Mouse (Mus musculus): ENCODE measurements at regions not wholly inside any gene's neighbourhood (a gene's known extent, or its start where the extent isn't known, plus 50 kb on each side); places are given as distances from the start of the nearest gene placed in this dataset.

DNA sequence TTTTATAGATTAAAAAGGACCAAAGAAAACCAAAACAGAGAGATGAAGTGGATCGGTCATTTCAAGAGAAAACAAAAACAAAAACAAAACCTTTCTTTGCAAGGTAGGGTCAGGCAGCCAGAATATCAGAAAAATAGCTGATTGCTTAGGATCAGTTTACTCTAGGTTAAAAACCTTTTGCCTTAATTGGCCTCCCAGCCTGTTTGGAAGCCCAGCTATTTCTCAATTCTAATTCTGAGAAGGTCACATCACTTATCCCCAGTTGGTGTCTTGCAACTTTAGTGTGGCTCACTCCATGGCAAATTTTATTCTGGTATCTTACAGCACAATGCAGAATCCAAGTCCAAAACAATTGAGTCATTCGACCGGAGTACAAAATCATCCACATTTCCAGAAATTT is 70.0 kb downstream of the 1190002N15Rik start:
- Histone ChIP-seq H3K4me2 (no peak overlapping the region), H3K9me3 (no peaks in the 10 kb centered on the region)

DNA sequence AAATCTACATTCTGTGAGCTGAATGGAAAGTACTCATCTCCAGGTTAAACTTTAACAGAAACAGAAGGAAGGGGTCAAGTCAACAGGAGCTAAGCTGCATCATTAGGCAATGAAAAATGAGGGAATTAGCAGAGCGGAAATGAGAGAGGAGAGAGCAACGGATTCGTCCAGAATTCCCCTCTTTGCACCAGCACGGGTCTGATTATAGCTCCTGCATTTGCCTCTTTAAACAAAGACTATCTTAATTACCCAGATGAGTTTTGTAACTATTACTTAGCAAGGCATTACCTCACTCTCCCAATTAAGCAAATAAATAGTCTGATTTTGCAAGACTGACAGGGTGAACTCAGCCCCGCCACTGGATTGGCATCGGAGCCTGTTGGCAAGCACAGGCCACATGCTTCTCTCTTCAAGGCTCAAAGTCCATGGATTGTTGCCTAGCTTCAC is 81.8 kb downstream of the 1190002N15Rik start:
- H3K36me3 ChIP-seq: no peaks in the 10 kb centered on the region
- H3K9ac ChIP-seq: no peak overlapping the region
- peaks cover 7% of the 10 kb centered on the region; the same call in 1 of the 2 replicates for H3K4me1 ChIP-seq (replicated peaks)
- no peak overlapping the region for H3K4me2 ChIP-seq
- ATAC-seq (ENCODE audit: low FRiP score, low read depth): peak; percentile 38
- H3K27ac ChIP-seq (replicated peaks): no peak overlapping the region
- H3K9me3 ChIP-seq: no peaks in the 10 kb centered on the region
- no peaks in the 10 kb centered on the region for H3K27me3 ChIP-seq
- 36% methylated on average over 6 of the region's 6 CpGs for WGBS
- H3K4me3 ChIP-seq: no peak overlapping the region

More for the DNA sequence above, 70.0 kb downstream of the 1190002N15Rik start:
- no peaks in the 10 kb centered on the region for H3K27me3 ChIP-seq
- H3K27ac ChIP-seq (replicated peaks): no peak overlapping the region
- no peaks in the 10 kb centered on the region for H3K36me3 ChIP-seq
- H3K9ac ChIP-seq: no peak overlapping the region
- no peak for ATAC-seq (ENCODE audit: low FRiP score, low read depth)
- WGBS: 91% methylated on average over 3 of the region's 3 CpGs
- H3K4me1 ChIP-seq (replicated peaks): peaks cover 1% of the 10 kb centered on the region; the same call in 1 of the 2 replicates
- H3K4me3 ChIP-seq: no peak overlapping the region

DNA sequence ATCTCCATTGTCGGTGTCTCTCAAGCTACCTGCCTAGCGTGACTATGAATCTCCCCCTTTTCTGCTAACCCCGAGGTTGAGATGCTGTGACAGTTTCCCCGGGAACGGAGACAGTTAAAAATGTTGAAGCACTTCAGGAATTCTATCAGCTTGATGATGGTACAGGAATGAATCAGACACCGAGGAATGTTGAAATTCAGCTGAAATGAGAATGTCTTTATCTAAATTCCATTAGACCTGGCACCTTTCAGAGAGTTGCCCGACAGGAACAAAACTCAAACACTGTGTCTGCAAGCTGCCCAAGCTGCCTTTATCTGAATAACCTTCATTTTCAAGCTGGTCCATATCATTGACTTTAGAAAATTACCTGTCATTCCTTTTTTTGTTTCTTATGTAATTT is 82.4 kb downstream of the 1190002N15Rik start:
- 59% methylated on average over 7 of the region's 7 CpGs for WGBS
- no peaks in the 10 kb centered on the region for H3K9me3 ChIP-seq
- no peak overlapping the region for H3K27ac ChIP-seq (replicated peaks)
- ATAC-seq (ENCODE audit: low FRiP score, low read depth): no peak
- H3K36me3 ChIP-seq: no peaks in the 10 kb centered on the region
- H3K4me1 ChIP-seq (replicated peaks): peaks cover 7% of the 10 kb centered on the region; the same call in 1 of the 2 replicates
- H3K27me3 ChIP-seq: no peaks in the 10 kb centered on the region
- no peak overlapping the region for H3K4me3 ChIP-seq
- no peak overlapping the region for H3K9ac ChIP-seq
- H3K4me2 ChIP-seq: no peak overlapping the region

DNA sequence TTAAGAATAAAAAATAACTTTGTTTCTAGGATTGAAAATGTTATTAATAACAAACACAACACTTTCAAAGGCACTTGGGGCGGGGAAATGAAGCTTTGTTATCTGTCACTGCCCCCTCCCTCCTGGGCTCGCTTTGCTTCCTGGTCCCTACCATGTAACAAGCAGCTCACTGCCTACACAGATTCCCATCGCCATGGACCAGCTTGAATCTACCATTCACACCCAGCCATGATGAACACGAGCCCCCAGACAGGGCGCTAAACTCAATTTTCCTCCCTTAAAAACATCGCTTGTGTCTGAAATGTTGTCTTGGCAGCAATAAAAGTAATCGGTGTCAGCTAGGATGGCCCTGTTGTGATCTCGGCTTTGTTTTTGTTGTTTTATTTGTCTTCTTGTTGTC is 88.0 kb downstream of the 1190002N15Rik start:
- Histone ChIP-seq H3K4me1 (replicated peaks) (no peaks in the 10 kb centered on the region), H3K9ac (no peak overlapping the region), H3K4me3 (no peak overlapping the region), H3K36me3 (no peaks in the 10 kb centered on the region), H3K27me3 (no peaks in the 10 kb centered on the region), H3K27ac (replicated peaks) (no peak overlapping the region), H3K9me3 (no peaks in the 10 kb centered on the region), H3K4me2 (no peak overlapping the region)
- ATAC-seq (ENCODE audit: low FRiP score, low read depth): no peak
- WGBS: 78% methylated on average over 8 of the region's 8 CpGs

DNA sequence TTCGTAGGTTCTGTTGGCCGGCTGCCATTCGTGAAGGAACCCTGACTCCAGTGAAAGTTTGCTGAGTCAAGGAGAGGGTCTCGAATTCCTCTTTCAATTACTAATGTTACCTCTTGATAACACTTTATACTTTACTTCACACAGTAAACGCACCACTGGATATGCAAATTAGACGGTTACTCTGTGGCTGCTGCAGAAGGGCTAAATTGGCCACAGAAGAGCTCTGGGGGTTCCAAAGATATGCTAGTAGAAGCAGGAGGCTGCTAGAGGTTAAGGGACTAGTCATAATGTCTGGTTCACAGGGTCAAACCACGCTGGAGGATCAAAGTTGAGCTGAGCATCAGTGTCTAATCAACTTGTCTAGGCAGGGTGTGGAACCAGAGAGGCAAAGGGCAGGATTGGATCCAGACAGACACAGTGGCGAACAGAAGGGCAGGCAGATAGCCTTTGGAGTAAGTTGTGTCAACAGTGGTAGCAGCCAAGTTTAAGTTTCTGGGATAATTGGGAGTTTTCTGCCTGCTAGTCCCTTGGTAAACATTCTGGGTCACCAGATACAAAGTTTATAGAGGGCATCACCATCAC is 91.6 kb downstream of the 1190002N15Rik start:
- Histone ChIP-seq H3K27ac (replicated peaks) (no peak overlapping the region), H3K4me2 (no peak overlapping the region), H3K4me1 (replicated peaks) (no peaks in the 10 kb centered on the region), H3K4me3 (no peak overlapping the region), H3K9me3 (no peaks in the 10 kb centered on the region), H3K9ac (no peak overlapping the region), H3K27me3 (no peaks in the 10 kb centered on the region), H3K36me3 (no peaks in the 10 kb centered on the region)
- WGBS: 73% methylated on average over 8 of the region's 8 CpGs
- ATAC-seq (ENCODE audit: low FRiP score, low read depth): no peak

DNA sequence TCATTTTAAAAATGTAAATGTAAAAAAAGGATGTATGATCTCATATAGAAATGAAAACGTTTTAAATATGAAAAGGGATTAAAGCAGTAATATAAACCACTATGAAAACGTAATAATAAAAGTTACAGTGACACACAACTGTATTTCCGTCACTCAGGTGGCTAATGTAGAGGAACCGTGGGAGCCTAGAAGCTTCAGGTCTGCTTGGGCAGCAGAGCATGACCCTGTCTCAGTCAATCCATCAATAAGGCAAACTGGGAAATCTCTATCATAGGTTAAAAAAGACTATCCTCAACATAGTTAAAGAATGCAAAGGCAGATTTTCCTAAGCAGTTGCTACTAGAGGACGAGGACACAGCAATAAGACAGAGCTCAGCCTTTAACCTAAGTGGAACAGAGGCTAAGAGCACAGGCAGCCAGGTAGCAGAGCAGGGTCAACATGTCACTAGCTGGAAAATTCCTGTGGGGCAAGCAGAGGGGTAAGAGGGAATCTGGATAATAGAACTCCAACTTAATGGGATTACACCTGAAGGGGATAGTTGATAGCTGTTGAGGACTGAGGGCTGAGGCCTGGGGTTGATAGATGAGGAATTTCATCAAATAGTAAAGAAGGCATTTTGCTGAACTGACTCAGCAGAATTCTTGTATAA is 93.6 kb downstream of the 1190002N15Rik start:
- no peaks in the 10 kb centered on the region for H3K9me3 ChIP-seq
- H3K27me3 ChIP-seq: no peaks in the 10 kb centered on the region
- H3K4me2 ChIP-seq: no peak overlapping the region
- H3K9ac ChIP-seq: no peak overlapping the region
- no peak for ATAC-seq (ENCODE audit: low FRiP score, low read depth)
- H3K4me1 ChIP-seq (replicated peaks): no peaks in the 10 kb centered on the region
- no peak overlapping the region for H3K27ac ChIP-seq (replicated peaks)
- no peak overlapping the region for H3K4me3 ChIP-seq
- H3K36me3 ChIP-seq: no peaks in the 10 kb centered on the region
- 65% methylated on average over 5 of the region's 5 CpGs for WGBS

DNA sequence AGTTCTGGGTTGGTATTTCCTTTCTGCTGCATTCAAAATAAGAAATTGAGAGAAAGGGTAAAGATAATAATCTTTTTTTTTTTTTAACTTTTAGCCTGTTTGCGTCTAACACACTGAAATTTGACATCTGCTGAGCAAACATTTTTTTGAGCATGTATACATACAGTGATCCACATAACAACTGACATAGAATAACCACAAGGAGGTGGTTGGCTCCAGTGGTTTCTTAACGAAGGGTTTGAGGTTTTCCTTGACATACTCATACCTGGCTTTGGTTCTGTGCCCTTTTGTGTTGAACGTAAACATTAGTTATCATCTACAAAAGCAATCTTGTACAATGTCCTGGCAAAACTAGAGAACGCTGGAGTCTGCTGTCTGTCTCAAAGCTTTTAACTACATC is 96.5 kb downstream of the 1190002N15Rik start:
- Histone ChIP-seq H3K36me3 (no peaks in the 10 kb centered on the region), H3K4me2 (no peak overlapping the region), H3K27me3 (no peaks in the 10 kb centered on the region), H3K9me3 (no peaks in the 10 kb centered on the region), H3K9ac (no peak overlapping the region), H3K4me3 (no peak overlapping the region), H3K27ac (replicated peaks) (no peak overlapping the region), H3K4me1 (replicated peaks) (no peaks in the 10 kb centered on the region)
- ATAC-seq (ENCODE audit: low FRiP score, low read depth): no peak
- 89% methylated on average over 4 of the region's 4 CpGs for WGBS

DNA sequence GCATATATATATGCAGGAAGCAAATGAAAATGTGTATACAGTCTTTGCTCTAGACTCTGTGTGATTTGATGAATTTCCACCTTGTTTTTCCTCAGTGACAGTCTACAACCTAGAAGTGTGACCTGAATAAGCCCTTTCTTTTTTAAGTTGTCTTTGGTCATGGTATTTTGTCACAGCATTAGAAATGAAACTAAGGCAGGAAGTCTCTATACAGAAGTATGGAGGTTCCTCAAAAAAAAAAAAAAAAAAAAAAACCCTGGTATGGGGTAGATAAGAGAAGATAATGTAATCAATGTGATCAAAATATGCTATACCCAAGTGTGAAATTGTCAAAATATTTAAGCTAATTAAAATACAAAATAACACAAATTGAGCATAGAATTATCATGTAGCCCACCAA is 104.4 kb downstream of the 1190002N15Rik start:
- no peaks in the 10 kb centered on the region for H3K27me3 ChIP-seq
- no peak for ATAC-seq (ENCODE audit: low FRiP score, low read depth)
- no peaks in the 10 kb centered on the region for H3K9me3 ChIP-seq
- H3K4me2 ChIP-seq: no peak overlapping the region
- no peak overlapping the region for H3K9ac ChIP-seq
- no peak overlapping the region for H3K4me3 ChIP-seq
- no peaks in the 10 kb centered on the region for H3K4me1 ChIP-seq (replicated peaks)
- no peaks in the 10 kb centered on the region for H3K36me3 ChIP-seq
- H3K27ac ChIP-seq (replicated peaks): no peak overlapping the region

DNA sequence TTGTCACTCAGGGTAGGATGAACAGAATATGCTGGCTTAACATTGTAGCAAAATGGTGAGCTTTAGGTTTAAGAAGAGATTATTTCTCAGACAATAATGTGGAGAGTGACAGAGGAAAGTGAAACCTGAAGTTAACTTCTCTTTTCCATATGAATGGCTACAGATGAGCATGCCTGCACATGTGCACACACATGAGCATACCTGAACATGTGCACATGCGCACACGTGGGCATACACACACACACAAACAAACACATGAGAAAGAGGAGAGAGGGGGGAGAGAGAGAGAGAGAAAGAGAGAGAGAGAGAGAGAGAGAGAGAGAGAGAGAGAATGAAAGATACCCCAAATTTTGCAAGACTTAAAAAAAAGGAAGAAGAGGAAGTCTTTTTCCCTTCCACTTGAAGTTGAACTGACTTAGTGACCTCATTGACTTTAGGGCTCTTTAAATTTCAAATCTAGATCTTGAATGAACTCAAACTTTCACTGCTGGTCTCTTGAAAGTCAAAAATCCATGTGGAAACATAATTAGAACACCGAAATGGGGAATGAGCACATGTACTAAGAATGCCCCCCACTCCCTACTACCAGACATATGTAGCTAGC is 105.6 kb downstream of the 1190002N15Rik start:
- no peaks in the 10 kb centered on the region for H3K36me3 ChIP-seq
- no peak for ATAC-seq (ENCODE audit: low FRiP score, low read depth)
- H3K4me3 ChIP-seq: no peak overlapping the region
- H3K9ac ChIP-seq: no peak overlapping the region
- no peaks in the 10 kb centered on the region for H3K4me1 ChIP-seq (replicated peaks)
- WGBS: 95% methylated on average over 3 of the region's 3 CpGs
- H3K4me2 ChIP-seq: no peak overlapping the region
- H3K27ac ChIP-seq (replicated peaks): no peak overlapping the region
- no peaks in the 10 kb centered on the region for H3K27me3 ChIP-seq
- no peaks in the 10 kb centered on the region for H3K9me3 ChIP-seq

DNA sequence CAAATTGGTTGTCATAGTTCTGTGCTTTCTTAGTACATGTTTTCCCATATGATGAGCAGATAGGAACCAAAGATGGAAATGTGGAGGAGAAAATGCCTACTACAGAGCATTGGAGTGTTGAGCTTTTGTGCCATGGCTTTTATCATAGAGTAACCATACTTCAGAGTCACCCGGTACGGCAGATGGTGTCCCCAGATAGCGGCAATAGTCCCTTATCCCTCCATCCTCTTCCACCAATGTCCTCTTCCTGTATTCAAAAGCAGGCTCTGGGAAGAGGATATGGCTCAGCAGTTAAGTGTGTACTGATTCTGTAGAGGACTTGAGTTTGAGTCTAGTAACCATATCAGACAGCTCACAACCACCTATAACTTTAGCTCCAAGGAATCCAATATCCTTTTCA is 106.3 kb downstream of the 1190002N15Rik start:
- Histone ChIP-seq H3K4me3 (no peak overlapping the region), H3K27ac (replicated peaks) (no peak overlapping the region), H3K9ac (no peak overlapping the region), H3K4me2 (no peak overlapping the region), H3K27me3 (no peaks in the 10 kb centered on the region), H3K4me1 (replicated peaks) (no peaks in the 10 kb centered on the region), H3K36me3 (no peaks in the 10 kb centered on the region), H3K9me3 (no peaks in the 10 kb centered on the region)
- ATAC-seq (ENCODE audit: low FRiP score, low read depth): no peak
- 94% methylated on average over 3 of the region's 3 CpGs for WGBS

DNA sequence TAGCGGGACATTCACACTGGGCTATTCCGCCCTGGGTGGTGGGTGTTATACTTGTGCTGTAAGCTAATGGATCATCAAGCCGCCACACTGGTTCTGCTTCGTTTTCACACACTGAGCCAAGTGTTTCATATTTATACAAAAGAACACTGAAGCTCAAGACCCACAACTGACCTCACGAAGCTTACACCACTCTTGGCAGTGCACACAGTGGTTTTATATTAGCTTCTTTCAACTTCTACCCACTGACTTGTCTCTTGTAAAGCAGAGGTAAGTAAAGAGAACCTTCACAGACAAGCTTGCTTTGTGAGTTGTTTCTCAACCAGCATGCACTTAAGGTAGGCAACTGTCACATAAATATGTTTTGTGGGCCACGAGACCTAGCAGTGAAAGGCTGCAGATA is 106.9 kb downstream of the 1190002N15Rik start:
- Histone ChIP-seq H3K4me2 (no peak overlapping the region), H3K4me1 (replicated peaks) (no peaks in the 10 kb centered on the region), H3K9ac (no peak overlapping the region), H3K4me3 (no peak overlapping the region), H3K27me3 (no peaks in the 10 kb centered on the region), H3K36me3 (no peaks in the 10 kb centered on the region), H3K9me3 (no peaks in the 10 kb centered on the region), H3K27ac (replicated peaks) (no peak overlapping the region)
- ATAC-seq (ENCODE audit: low FRiP score, low read depth): no peak
- WGBS: 88% methylated on average over 6 of the region's 6 CpGs

DNA sequence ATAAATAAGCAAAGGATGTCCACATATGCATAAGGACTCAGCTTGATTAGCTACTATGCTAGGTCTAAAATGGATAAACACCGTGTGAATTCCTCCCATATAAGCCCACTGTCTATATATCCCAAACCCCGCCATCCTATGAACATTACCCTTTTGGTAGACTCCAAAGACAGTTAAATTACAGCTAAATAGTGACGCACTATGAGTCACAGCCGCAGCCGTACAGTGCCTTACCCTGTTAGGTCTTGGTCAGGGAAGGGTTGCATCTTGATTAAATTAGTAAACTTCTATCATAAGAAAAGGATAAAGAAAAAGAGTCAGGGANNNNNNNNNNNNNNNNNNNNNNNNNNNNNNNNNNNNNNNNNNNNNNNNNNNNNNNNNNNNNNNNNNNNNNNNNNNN is 111.1 kb downstream of the 1190002N15Rik start:
- no peak overlapping the region for H3K4me3 ChIP-seq
- WGBS: 83% methylated on average over 5 of the region's 5 CpGs
- H3K9ac ChIP-seq: no peak overlapping the region
- no peak for ATAC-seq (ENCODE audit: low FRiP score, low read depth)
- H3K27ac ChIP-seq (replicated peaks): no peak overlapping the region
- H3K9me3 ChIP-seq: no peaks in the 10 kb centered on the region
- no peak overlapping the region for H3K4me2 ChIP-seq
- H3K27me3 ChIP-seq: no peaks in the 10 kb centered on the region
- H3K36me3 ChIP-seq: no peaks in the 10 kb centered on the region
- H3K4me1 ChIP-seq (replicated peaks): no peaks in the 10 kb centered on the region
